Mouse (Mus musculus): Measurements from ENCODE around the gene C1s1. TPM values are rescaled to one million over a fixed set of nuclear protein-coding genes. Genes with fewer than 3 reads are reported as not detected.
"Not testable (repeated sequence)": the region's sequence is repeated elsewhere in the genome, so short reads cannot be mapped to it uniquely, and the experiment has no call there.

Gene C1s1
- polyA plus RNA-seq, 1 experiment: 369 TPM

DNA sequence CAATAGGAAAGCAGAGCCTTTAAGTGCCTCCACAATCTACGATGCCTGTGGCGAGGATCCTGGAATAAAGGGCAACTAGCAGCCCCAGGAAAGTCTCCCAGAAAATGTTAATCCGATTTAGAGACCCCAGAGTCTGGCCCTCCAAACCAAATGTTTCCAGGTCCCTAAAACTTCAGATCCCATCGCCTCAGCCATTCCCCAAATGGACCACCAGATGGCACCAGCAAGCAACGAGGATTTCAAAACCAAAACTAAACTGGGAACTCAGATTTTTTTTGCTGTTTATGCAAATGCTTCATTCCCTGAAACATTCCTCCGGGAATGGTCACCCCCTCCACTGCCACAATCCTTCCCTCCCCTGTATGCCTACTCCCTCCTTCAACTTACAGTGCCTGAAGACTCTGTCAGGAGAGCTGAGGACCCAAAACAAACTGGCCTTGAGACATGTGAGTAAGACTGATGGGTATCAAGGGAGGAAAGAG lies 29.8 kb downstream of the C1s1 start, which contains the start of gene C1ra:
TSS of gene C1ra (plus strand) at position 51 of the 482 bp plus-strand sequence.
- DNase-seq (ENCODE audit: low spot score): no peak

DNA sequence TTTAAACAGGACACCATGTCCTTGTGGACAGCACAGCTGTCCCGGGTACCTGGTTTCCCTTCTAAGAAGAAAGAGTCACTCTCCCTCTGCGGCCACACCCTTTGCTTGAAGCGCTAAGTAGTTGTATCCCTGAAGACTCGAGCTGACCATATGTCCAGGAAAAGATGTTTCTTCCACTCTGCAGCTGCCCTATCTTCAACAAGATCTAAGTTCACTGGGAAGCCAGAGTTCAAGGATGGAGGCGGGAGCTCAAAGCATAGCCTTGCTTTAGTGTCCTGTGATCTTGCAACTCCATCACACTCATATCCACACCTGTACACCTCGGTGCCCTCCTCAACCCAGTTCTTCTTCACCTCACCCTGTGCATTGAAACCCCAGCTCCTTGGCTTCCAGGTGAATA lies 30.2 kb downstream of the C1s1 start:
- no peak for DNase-seq (ENCODE audit: low spot score)

DNA sequence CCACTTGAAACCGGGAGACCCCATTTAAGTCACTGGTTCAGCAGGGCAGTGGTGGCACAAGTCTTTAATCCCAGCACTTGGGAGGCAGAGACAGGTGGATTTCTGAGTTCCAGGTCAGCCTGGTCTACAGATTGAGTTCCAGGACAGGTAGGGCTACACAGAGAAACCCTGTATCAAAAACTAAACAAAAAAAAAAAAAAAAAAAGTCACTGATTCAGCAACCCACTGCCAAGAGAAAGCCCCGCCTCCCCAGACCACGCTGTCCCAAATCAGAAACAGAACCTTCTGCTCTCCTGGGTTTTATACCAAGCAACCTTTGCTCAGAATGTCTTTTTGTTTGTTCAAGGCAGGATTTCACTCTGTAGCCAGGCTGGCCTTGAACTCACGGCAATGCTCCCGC lies 33.0 kb downstream of the C1s1 start:
- not testable (repeated sequence) for DNase-seq (ENCODE audit: low spot score)

GRCm38 (mm10) chr6:124508292-124508691 lies 33.9 kb downstream of the C1s1 start:
- DNase-seq (ENCODE audit: low spot score): no peak

DNA sequence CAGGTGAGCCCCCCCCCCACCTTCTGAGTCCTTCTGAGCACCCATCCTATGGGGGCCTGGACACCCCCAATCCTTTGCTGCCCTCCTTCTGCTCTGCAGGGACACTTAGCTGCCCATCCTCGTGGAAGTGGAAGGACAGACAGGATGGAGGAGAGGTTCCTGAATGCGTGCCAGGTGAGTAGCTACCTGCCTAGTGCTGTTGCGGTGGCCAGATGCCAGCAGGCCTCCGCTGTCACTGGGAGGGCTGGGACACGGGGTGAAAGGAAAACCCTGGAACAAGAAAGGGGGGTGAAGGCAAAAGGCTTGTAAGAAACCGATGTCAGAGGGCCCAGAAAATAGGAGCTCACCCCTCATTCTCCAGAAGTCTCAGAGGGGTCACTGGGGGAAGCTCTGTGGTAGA lies 35.2 kb downstream of the C1s1 start:
- no peak for DNase-seq (ENCODE audit: low spot score)

- no peak for DNase-seq (ENCODE audit: low spot score)
Measured at GRCm38 (mm10) chr6:124505028-124505427, 37.1 kb downstream of the C1s1 start.

GRCm38 (mm10) chr6:124502021-124502420 lies 40.1 kb downstream of the C1s1 start:
- no peak for DNase-seq (ENCODE audit: low spot score)

DNA sequence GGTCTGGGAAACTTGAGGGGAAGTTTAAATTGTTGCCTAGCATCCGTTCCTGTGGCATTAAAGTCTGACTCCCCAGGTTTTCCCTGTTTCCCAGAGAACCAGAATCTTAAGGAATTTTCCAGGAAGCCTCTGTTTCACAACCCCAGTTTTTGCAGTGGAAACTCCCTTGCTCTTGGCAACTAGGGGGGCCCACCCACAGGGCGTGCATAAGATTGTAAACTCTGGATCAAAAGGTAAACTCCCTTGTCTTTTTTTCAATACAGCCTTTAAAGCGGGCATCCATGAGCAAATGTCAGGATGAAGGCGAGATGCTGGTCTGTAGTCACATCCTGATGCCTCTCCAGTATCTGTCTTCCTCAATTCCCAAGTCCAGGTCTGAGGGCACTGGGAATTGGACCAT lies 40.7 kb downstream of the C1s1 start:
- DNase-seq (ENCODE audit: low spot score): no peak

DNA sequence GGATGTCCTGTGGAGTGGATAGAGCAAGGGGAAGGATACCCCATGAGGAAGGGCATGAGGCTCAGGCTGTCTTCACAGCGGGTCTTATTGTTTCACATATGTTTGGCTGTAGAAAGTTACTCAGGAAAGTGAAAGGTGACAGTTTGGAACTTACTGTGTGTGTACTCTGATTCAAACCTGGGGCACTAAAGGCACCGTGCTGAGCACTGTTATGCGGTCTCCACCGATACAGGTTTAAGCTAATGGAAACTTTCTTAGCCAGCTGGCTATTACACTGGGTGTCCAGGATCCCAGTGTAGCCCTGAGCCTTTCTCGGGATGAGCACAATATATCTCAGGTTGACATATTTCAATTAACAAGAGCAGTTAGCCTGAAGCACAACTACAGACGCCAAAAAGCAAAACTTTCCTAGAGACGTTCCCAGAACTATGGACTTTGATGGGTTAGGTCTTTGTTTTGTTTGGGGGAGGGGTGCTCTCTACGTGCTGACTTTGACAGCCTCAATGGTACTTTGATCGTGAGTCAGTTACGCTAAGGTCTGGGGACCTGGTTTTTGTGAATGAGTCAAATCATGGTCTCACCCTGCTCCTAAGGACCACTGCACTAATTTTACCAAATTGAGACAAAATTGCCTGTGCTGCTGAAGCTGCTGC lies 42.1 kb downstream of the C1s1 start:
- no peak for DNase-seq (ENCODE audit: low spot score)

GRCm38 (mm10) chr6:124496054-124496453 lies 46.1 kb downstream of the C1s1 start:
- DNase-seq (ENCODE audit: low spot score): no peak

GRCm38 (mm10) chr6:124493886-124494285 lies 48.3 kb downstream of the C1s1 start:
- no peak for DNase-seq (ENCODE audit: low spot score)

DNA sequence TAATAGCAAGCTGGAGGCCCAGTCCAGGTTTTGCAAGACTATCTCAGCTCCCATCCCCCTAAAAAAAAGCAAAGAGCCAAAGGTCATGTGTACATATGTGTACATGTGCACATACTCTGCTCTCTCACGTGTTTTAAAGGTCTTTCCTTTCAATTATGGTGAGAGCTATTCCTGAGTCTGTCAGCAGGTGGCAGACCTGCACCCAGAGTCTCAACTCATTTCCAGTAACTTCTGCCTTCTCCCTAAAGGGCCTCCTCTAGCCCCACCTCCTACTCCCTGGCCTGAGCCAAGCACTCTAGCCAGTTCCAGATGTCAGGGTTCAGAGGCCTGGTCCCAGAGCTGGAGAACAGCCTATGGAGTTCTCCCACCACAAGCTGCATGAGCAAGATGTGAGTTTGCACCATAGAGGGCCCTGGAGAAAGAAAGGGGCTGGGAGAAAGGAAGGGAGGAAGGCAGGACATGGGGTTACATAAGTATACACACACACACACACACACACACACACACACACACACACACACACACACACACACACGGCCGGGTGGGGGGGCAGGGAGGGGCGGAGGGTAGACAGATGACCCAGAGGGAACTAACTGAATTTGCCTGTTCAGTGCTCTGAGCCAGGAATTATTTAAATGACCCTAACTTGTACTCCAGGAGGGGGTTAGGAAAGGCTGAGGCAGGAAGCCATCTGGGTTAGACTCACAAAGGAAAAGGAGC lies 49.2 kb downstream of the C1s1 start, which contains the start of gene C1rl:
TSS of gene C1rl (plus strand) at position 272 of the 720 bp plus-strand sequence.
- peak; percentile 47 for DNase-seq (ENCODE audit: low spot score)

DNA sequence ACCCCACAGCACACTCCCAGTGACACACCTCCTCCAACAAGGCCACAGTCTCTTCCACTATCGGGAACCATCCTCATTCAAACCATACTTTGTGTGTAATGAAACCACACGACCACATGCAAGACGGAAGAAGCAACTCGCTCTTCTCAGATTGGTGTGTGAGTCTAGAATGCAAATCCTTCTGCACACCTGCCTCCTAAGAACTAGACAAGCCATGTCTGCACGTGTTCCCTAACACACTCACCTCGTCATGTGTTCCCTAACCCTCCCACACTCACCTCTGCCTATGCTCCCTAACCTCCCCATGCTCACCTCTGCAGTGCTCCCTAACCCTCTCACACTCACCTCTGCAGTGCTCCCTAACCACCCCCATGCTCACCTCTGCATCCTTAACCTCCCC lies 50.7 kb downstream of the C1s1 start:
- DNase-seq (ENCODE audit: low spot score): no peak

- DNase-seq (ENCODE audit: low spot score): no peak
Measured at GRCm38 (mm10) chr6:124488952-124489351, 53.2 kb downstream of the C1s1 start.

- no peak for DNase-seq (ENCODE audit: low spot score)
Measured at GRCm38 (mm10) chr6:124487509-124487908, 54.6 kb downstream of the C1s1 start.

GRCm38 (mm10) chr6:124485414-124486144 lies 56.6 kb downstream of the C1s1 start:
- no peak for DNase-seq (ENCODE audit: low spot score)

DNA sequence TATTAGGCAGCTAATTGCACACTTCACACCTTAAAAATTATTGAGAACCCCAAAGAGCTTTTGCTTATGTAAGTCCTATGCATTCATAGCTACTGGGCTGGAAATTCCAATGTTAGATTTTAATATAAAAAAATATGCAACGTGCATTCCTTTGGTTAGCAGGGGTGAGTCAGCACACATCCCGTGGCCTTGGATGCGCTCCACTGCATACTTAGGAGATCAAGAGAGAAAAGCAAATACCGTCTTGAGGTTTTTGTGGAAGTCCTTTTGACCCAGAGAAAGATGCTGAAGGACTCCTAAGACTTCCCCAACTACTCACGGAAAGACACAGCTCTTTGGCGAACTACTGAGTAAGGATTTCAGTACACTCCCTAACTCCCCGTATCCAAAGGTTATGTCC lies 57.3 kb downstream of the C1s1 start:
- no peak for DNase-seq (ENCODE audit: low spot score)

- DNase-seq (ENCODE audit: low spot score): not testable (repeated sequence)
Measured at GRCm38 (mm10) chr6:124483831-124484230, 58.3 kb downstream of the C1s1 start.

- no peak for DNase-seq (ENCODE audit: low spot score)
Measured at GRCm38 (mm10) chr6:124481571-124481970, 60.6 kb downstream of the C1s1 start.
